Mouse (Mus musculus) MEL (cell line): ENCODE data around the gene Myh10. TPM values are rescaled to one million over a fixed set of nuclear protein-coding genes. Genes with fewer than 3 reads are reported as not detected.
A peak's percentile ranks its signal among the peaks of the same experiment; 100 is the strongest.

Source experiments
- DNase-seq: peaks from one replicate; pipeline ENCODE4 v3.0.0; 2011; ENCODE audit warnings: low read depth, low spot score
- H3K27ac ChIP-seq: 2 replicates; pipeline ENCODE4 v1.5.1; 2012; ENCODE audit warnings: low read depth, mild to moderate bottlenecking, control low read depth, low read length, moderate library complexity; ENCODE audit not compliant: control insufficient read depth
- H3K27me3 ChIP-seq, 2 experiments: fragments of 150-350 bp in 1 of 2; sonication (generic) in 1 of 2; 2 replicates each; pipeline ENCODE4 v1.6.1; 2012; ENCODE audit warnings: low read length in 2 of 2, mild to moderate bottlenecking in 2 of 2, improper control_type of control experiment in 1 of 2, moderate library complexity in 1 of 2; ENCODE audit not compliant: insufficient read depth in 2 of 2, control insufficient read depth in 1 of 2
- H3K36me3 ChIP-seq, 2 experiments: 2 replicates each; pipeline ENCODE4 v1.6.1; 2012 to 2014; ENCODE audit warnings: low read length in 2 of 2, improper control_type of control experiment in 1 of 2, inconsistent platforms in 1 of 2, mild to moderate bottlenecking in 1 of 2; ENCODE audit not compliant: insufficient read depth in 2 of 2, control insufficient read depth in 1 of 2
- H3K4me1 ChIP-seq, 2 experiments: fragments of 150-350 bp in 1 of 2; sonication (generic) in 1 of 2; 2 replicates each; pipeline ENCODE4 v1.6.1; 2012; ENCODE audit warnings: low read length in 2 of 2, improper control_type of control experiment in 1 of 2, mild to moderate bottlenecking in 1 of 2; ENCODE audit not compliant: insufficient read depth in 2 of 2, control insufficient read depth in 1 of 2
- H3K4me3 ChIP-seq, 2 experiments: fragments of 150-350 bp in 1 of 2; sonication (generic) in 1 of 2; 2 replicates each; pipeline ENCODE4 v1.5.1; 2012; ENCODE audit warnings: low read depth in 2 of 2, low read length in 2 of 2, mild to moderate bottlenecking in 2 of 2, moderate library complexity in 2 of 2, control low read depth in 1 of 2, improper control_type of control experiment in 1 of 2; ENCODE audit not compliant: control insufficient read depth in 1 of 2, insufficient read depth in 1 of 2
- H3K79me2 ChIP-seq: 2 replicates; pipeline ENCODE4 v1.6.1; 2012; ENCODE audit warnings: mild to moderate bottlenecking, low read length, moderate library complexity; ENCODE audit not compliant: control insufficient read depth, poor library complexity, insufficient read depth
- H3K9ac ChIP-seq: 2 replicates; pipeline ENCODE4 v1.6.1; 2012; ENCODE audit warnings: low read depth, mild to moderate bottlenecking, control low read depth, low read length, moderate library complexity; ENCODE audit not compliant: control insufficient read depth, poor library complexity, severe bottlenecking
- H3K9me3 ChIP-seq: fragments of 150-350 bp; sonication (generic); replicated peaks from 2 replicates; pipeline ENCODE4 v1.6.1; 2012; ENCODE audit warnings: mild to moderate bottlenecking, low read length, improper control_type of control experiment, moderate library complexity; ENCODE audit not compliant: insufficient read depth
- CHD1 ChIP-seq: IDR thresholded peaks from 2 replicates; pipeline ENCODE4 v1.6.1; 2012; ENCODE audit warnings: low read depth, mild to moderate bottlenecking, inconsistent platforms, low read length, improper control_type of control experiment
- CTCF ChIP-seq, 3 experiments: IDR thresholded peaks in 2 of 3; conservative IDR thresholded peaks in 1 of 3; 2 replicates each; pipeline ENCODE4 v1.5.1; 2011 to 2012; ENCODE audit warnings: low read length in 3 of 3, low read depth in 2 of 3, mild to moderate bottlenecking in 2 of 3, improper control_type of control experiment in 1 of 3, inconsistent platforms in 1 of 3, mixed read lengths in 1 of 3, moderate library complexity in 1 of 3; ENCODE audit not compliant: control insufficient read depth in 1 of 3, insufficient read depth in 1 of 3, poor library complexity in 1 of 3, severe bottlenecking in 1 of 3
- E2F4 ChIP-seq: IDR thresholded peaks from 2 replicates; pipeline ENCODE4 v1.6.1; 2011; ENCODE audit warnings: low read depth, low read length, improper control_type of control experiment, borderline replicate concordance
- ELF1 ChIP-seq: IDR thresholded peaks from 2 replicates; pipeline ENCODE4 v1.6.1; 2014; ENCODE audit warnings: low read depth, mild to moderate bottlenecking, inconsistent platforms, low read length, improper control_type of control experiment, moderate library complexity
- ETS1 ChIP-seq: IDR thresholded peaks from 2 replicates; pipeline ENCODE4 v1.6.1; 2012; ENCODE audit warnings: low read depth, mild to moderate bottlenecking, inconsistent platforms, low read length, improper control_type of control experiment, moderate library complexity
- GABPA ChIP-seq: IDR thresholded peaks from 2 replicates; pipeline ENCODE4 v1.6.1; 2012; ENCODE audit warnings: low read depth, mild to moderate bottlenecking, inconsistent platforms, low read length, improper control_type of control experiment, moderate library complexity
- MAX ChIP-seq: IDR thresholded peaks from 2 replicates; pipeline ENCODE4 v1.6.1; 2011; ENCODE audit warnings: low read length, improper control_type of control experiment
- MAZ ChIP-seq: IDR thresholded peaks from 2 replicates; pipeline ENCODE4 v1.6.1; 2012; ENCODE audit warnings: low read depth, mild to moderate bottlenecking, inconsistent platforms, low read length, improper control_type of control experiment
- MEF2A ChIP-seq: IDR thresholded peaks from 2 replicates; pipeline ENCODE4 v1.6.1; 2014; ENCODE audit warnings: low read depth, mild to moderate bottlenecking, inconsistent platforms, low read length, improper control_type of control experiment; ENCODE audit not compliant: poor library complexity, insufficient replicate concordance, severe bottlenecking; ENCODE audit errors: extremely low read depth
- MXI1 ChIP-seq: IDR thresholded peaks from 2 replicates; pipeline ENCODE4 v1.6.1; 2011; ENCODE audit warnings: mild to moderate bottlenecking, low read depth, low read length, improper control_type of control experiment
- NELFE ChIP-seq: IDR thresholded peaks from 2 replicates; pipeline ENCODE4 v1.6.1; 2011; ENCODE audit warnings: low read depth, low read length, improper control_type of control experiment
- NRF1 ChIP-seq: IDR thresholded peaks from 2 replicates; pipeline ENCODE4 v1.6.1; 2014; ENCODE audit warnings: low read depth, mild to moderate bottlenecking, inconsistent platforms, low read length, improper control_type of control experiment, moderate library complexity; ENCODE audit not compliant: poor library complexity, insufficient read depth, severe bottlenecking
- POLR2A ChIP-seq, 2 experiments: IDR thresholded peaks; 2 replicates each; pipeline ENCODE4 v1.6.1; 2011 to 2012; ENCODE audit warnings: low read length in 2 of 2, mild to moderate bottlenecking in 2 of 2, control low read depth in 1 of 2, improper control_type of control experiment in 1 of 2, low read depth in 1 of 2, moderate library complexity in 1 of 2; ENCODE audit not compliant: control insufficient read depth in 1 of 2, insufficient read depth in 1 of 2, poor library complexity in 1 of 2
- POLR2AphosphoS5 ChIP-seq: IDR thresholded peaks from 2 replicates; pipeline ENCODE4 v1.6.1; 2012; ENCODE audit warnings: low read depth, borderline replicate concordance, mild to moderate bottlenecking, inconsistent platforms, low read length, moderate library complexity, mixed read lengths
- RAD21 ChIP-seq: IDR thresholded peaks from 2 replicates; pipeline ENCODE4 v1.6.1; 2011; ENCODE audit warnings: mild to moderate bottlenecking, low read depth, low read length, improper control_type of control experiment
- SIN3A ChIP-seq: IDR thresholded peaks from 2 replicates; pipeline ENCODE4 v1.6.1; 2012; ENCODE audit warnings: low read length, improper control_type of control experiment, inconsistent platforms
- SMC3 ChIP-seq: IDR thresholded peaks from 2 replicates; pipeline ENCODE4 v1.6.1; 2011; ENCODE audit warnings: low read depth, low read length, improper control_type of control experiment
- TAL1 ChIP-seq: IDR thresholded peaks from 2 replicates; pipeline ENCODE4 v1.6.1; 2012; ENCODE audit warnings: mild to moderate bottlenecking, inconsistent platforms, low read length, moderate library complexity, mixed read lengths
- TBP ChIP-seq: IDR thresholded peaks from 2 replicates; pipeline ENCODE4 v1.8.0; 2011; ENCODE audit warnings: low read depth, low read length, improper control_type of control experiment
- TCF12 ChIP-seq: IDR thresholded peaks from 2 replicates; pipeline ENCODE4 v1.6.1; 2014; ENCODE audit warnings: low read depth, mild to moderate bottlenecking, inconsistent platforms, low read length, improper control_type of control experiment, moderate library complexity
- UBTF ChIP-seq: IDR thresholded peaks from 2 replicates; pipeline ENCODE4 v1.6.1; 2012; ENCODE audit warnings: low read depth, mild to moderate bottlenecking, inconsistent platforms, low read length, improper control_type of control experiment, moderate library complexity, borderline replicate concordance; ENCODE audit not compliant: insufficient read depth
- ZC3H11A ChIP-seq: IDR thresholded peaks from 2 replicates; pipeline ENCODE4 v1.6.1; 2012; ENCODE audit warnings: low read depth, mild to moderate bottlenecking, inconsistent platforms, low read length, improper control_type of control experiment
- ZKSCAN1 ChIP-seq: IDR thresholded peaks from 2 replicates; pipeline ENCODE4 v1.6.1; 2012; ENCODE audit warnings: low read depth, mild to moderate bottlenecking, inconsistent platforms, low read length, improper control_type of control experiment, moderate library complexity
- polyA plus RNA-seq, 2 experiments: library from polyadenylated mRNA; stranded (reverse) in 1 of 2; unstranded in 1 of 2; fragments of >175 nt in 1 of 2; fragments of >200 nt in 1 of 2; gene quantifications; 2 replicates each; pipeline versions ENCODE4 v1.2.1 to v1.2.4; 2012; ENCODE audit warnings: low replicate concordance in 2 of 2, low read depth in 1 of 2; ENCODE audit not compliant: insufficient read length in 2 of 2, insufficient read depth in 1 of 2, missing spikeins in 1 of 2
- total RNA-seq: library from RNA; depleted of rRNA; stranded (reverse); fragments of 300-350 nt; gene quantifications from 2 replicates; pipeline ENCODE4 v1.2.3, GENCODE M21; 2012

Gene Myh10
- total and polyA plus RNA-seq, 3 experiments: 99.3 to 187 (median 127) TPM

- Histone ChIP-seq H3K27ac (no peak overlapping the region), H3K27me3 (peaks cover 2 to 9% of the 10 kb centered on the region in 2 experiments; a peak in 3 of 4 replicates), H3K4me1 (peaks cover 10 to 30% of the 10 kb centered on the region in 2 experiments), H3K36me3 (peaks cover 0 to 32% of the 10 kb centered on the region in 2 experiments; a peak in 2 of 4 replicates), H3K4me3 (no peak overlapping the region), H3K79me2 (no peaks in the 10 kb centered on the region), H3K9ac (no peak overlapping the region), H3K9me3 (no peaks in the 10 kb centered on the region)
- TF ChIP-seq ZKSCAN1: no peak
- peak; percentile 39; the same call in 1 of the 2 replicates for TF ChIP-seq MXI1
- no peak for DNase-seq
These were observed 17.3 kb upstream of the Myh10 start for GRCm38 (mm10) chr11:68674071-68674470.

GRCm38 (mm10) chr11:68674643-68675042 is 16.7 kb upstream of the Myh10 start:
- H3K27me3 ChIP-seq: peaks cover under 1 to 7% of the 10 kb centered on the region in 2 experiments; a peak in 3 of 4 replicates

GRCm38 (mm10) chr11:68675274-68675673 is 16.1 kb upstream of the Myh10 start:
- DNase-seq: no peak
- TF ChIP-seq MEF2A: no peak
- no peak for TF ChIP-seq GABPA
- TF ChIP-seq SMC3: no peak
- no peak for TF ChIP-seq NELFE
- TF ChIP-seq POLR2AphosphoS5: no peak
- no peak for TF ChIP-seq TAL1
- no peak for TF ChIP-seq MXI1
- no peak for TF ChIP-seq NRF1
- TF ChIP-seq TBP: no peak
- no peak for TF ChIP-seq MAX
- no peak for TF ChIP-seq E2F4
- TF ChIP-seq, all 39 proteins: peak for 0
- Histone ChIP-seq H3K36me3 (peaks cover 0 to 32% of the 10 kb centered on the region in 2 experiments; a peak in 2 of 4 replicates), H3K9me3 (no peaks in the 10 kb centered on the region), H3K79me2 (no peaks in the 10 kb centered on the region), H3K27ac (no peak overlapping the region), H3K4me1 (peaks cover 10 to 30% of the 10 kb centered on the region in 2 experiments), H3K9ac (no peak overlapping the region), H3K4me3 (no peak overlapping the region), H3K27me3 (peaks cover 2 to 7% of the 10 kb centered on the region in 2 experiments; a peak in 3 of 4 replicates)

More at GRCm38 (mm10) chr11:68674643-68675042, 16.7 kb upstream of the Myh10 start:
- no peaks in the 10 kb centered on the region for H3K79me2 ChIP-seq
- no peaks in the 10 kb centered on the region for H3K9me3 ChIP-seq
- peaks cover 0 to 32% of the 10 kb centered on the region in 2 experiments; a peak in 2 of 4 replicates for H3K36me3 ChIP-seq
- H3K4me3 ChIP-seq: no peak overlapping the region
- H3K9ac ChIP-seq: no peak overlapping the region
- TF ChIP-seq MAZ: no peak
- TF ChIP-seq ZC3H11A: no peak
- no peak for TF ChIP-seq ETS1
- TF ChIP-seq CTCF (IDR thresholded peaks at IDR 0.05 in 2 of 3, conservative IDR thresholded peaks at IDR 0.05 in 1 of 3; ENCODE audit: control insufficient read depth in 1 of 3, insufficient read depth in 1 of 3, low read depth in 2 of 3, low read length in 3 of 3, poor library complexity in 1 of 3, severe bottlenecking in 1 of 3): no peak
- no peak for TF ChIP-seq UBTF
- TF ChIP-seq MAX: no peak
- TF ChIP-seq ELF1: no peak
- no peak for TF ChIP-seq CHD1
- TF ChIP-seq POLR2A (IDR thresholded peaks at IDR 0.05; ENCODE audit: control insufficient read depth in 1 of 2, insufficient read depth in 1 of 2, low read depth in 1 of 2, low read length in 2 of 2, poor library complexity in 1 of 2): no peak
- TF ChIP-seq TCF12: no peak
- no peak for TF ChIP-seq SIN3A
- TF ChIP-seq RAD21: no peak
- peaks cover 10 to 30% of the 10 kb centered on the region in 2 experiments for H3K4me1 ChIP-seq
- no peak overlapping the region for H3K27ac ChIP-seq
- DNase-seq: no peak
